Mouse (Mus musculus) heart, postnatal 36 days (tissue): Measurements from ENCODE around the gene Lce3e. TPM values are rescaled to one million over a fixed set of nuclear protein-coding genes. Genes with fewer than 3 reads are reported as not detected.

Experiments
- DNase-seq, 2 experiments: peaks; one replicate each; pipeline ENCODE4 v3.0.0; 2021 to 2022
- intact Hi-C: fragments of 180-260 bp; cut with DNase I; formaldehyde crosslinking; loops from one replicate; pipeline ENCODE4 v1.15.1; 2025
- total RNA-seq, 2 experiments: library from RNA; stranded (reverse); gene quantifications; 2 replicates each; pipeline ENCODE4 v1.2.3; 2021

The Lce3e gene
- total RNA-seq, result not detected

DNA sequence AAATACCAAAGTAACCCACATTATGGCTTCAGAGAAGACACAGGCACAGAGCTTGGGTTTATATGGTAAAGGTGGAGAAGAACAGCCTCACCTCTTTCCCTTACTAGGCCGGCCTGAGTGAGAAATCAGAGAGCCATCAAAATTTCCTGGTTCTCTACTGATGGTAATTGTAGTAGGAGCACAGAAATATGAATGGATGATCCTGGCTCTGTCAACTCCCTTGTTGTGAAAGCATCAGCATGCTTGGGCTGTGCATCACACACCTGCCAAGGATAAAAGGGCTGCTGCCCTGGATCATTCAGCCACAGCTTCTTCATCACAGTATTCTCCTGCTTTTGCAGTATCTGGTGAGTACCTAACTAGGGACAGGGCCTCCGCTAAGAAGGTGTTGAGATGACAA is at the start of gene Lce3e:
Gene Lce3e, plus strand, starts transcription at position 301 of the 400 bp plus-strand sequence.
- no peak for DNase-seq
- intact Hi-C loops, result no loop called here

DNA sequence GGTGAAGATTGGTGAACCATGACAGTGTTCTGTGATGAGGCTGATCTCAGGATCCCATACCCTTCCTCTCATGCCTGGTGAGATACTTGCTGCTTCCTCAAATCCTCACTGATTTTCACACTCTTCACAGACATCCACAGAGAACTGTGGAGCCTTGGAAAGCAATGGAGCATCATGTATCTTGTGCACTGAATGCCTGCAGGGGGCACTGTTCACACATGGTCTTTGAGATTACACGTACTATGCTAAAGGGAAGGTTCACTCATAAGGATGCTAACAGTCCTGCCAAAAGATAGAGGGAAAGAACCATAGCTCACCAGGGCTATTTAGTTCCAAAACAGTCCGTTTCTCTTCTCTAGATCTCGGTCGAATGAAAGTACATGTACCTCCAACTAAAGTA is 46.5 kb upstream of the Lce3e start:
- intact Hi-C loops, result no loop called here
- no peak for DNase-seq

DNA sequence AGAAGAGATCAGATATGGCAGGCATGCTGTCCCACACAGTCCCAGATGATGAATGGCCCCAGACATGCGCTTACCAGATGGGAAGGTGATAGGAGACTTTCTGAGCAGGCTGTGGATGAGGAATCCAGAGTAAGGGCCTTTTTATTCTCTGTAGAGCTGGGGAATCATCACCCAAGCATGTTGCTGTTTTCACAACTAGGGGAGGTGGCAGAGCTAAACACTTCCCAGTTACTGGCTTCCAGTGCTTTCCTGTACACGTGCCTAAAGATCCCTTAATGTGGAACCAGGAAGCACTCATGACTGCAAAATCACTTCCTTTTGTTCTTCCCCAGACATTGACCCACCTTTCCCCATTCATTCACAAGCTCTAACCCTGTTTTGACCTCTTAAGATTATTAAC is 40.7 kb upstream of the Lce3e start, which contains the start of gene Lce3a:
Gene Lce3a, minus strand, starts transcription at position 101 of the 400 bp plus-strand sequence.
- intact Hi-C loops, result no loop called here
- no peak for DNase-seq

DNA sequence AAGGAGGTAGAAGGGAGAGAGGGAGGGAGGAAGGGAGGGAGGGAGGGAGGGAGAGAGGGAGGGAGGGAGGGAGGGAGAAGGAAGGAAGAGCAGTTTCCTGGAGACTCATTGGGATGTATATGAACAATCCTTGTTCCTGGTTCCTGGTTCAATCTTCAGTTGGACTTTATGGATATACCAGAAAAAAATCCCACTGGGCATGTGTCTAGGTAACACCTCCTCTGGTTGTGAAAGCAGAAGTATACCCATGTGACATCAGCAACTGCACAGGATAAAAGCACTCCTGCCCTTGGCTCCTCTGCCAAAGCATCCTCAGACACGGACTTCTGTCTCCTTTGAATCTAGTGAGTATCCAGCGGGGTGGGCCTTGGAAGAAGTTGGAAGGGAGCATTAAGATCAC is 34.2 kb upstream of the Lce3e start, which contains the start of gene Lce3b:
Gene Lce3b, plus strand, starts transcription at position 301 of the 400 bp plus-strand sequence.
- no peak for DNase-seq
- intact Hi-C loops, result no loop called here

DNA sequence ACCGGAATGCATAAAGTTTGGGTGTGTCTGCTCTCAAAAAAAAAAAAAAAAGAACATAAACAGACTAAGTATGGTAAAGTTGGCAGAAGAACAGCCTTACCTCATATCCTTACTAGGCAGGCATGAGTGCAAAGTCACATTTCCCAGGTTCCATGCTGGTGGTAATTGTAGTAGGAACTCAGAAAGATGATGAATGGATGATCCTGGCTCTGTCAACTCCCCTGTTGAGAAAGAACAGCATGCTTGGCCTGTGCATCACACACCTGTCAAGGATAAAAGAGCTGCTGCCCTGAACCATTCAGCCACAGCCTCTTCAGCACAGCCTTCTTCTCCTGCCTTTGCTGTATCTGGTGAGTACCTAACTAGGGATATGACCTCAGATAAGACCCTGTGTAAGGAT is 22.7 kb upstream of the Lce3e start, which contains the start of gene Lce3c:
Gene Lce3c, plus strand, starts transcription at position 301 of the 400 bp plus-strand sequence.
- DNase-seq, result no peak
- intact Hi-C loops, result no loop called here

DNA sequence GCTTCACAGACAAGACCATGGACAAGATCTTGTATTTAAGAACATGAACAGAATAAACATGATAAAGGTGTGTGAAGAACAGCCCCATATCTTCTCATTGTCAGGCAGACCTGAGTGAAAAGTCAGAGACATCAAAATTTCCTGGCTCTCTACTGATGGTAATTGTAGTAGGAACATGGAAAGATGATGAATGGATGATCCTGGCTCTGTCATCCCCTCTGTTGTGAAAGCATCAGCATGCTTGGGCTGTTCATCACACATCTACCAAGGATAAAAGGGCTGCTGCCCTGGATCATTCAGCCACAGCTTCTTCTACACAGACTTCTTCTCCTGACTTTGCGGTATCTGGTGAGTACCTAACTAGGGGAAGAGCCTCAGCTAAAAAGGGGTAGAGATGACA is 9.8 kb upstream of the Lce3e start, which contains the start of gene Lce3d:
Gene Lce3d, plus strand, starts transcription at position 301 of the 400 bp plus-strand sequence.
- DNase-seq, result no peak
- intact Hi-C loops, result no loop called here

DNA sequence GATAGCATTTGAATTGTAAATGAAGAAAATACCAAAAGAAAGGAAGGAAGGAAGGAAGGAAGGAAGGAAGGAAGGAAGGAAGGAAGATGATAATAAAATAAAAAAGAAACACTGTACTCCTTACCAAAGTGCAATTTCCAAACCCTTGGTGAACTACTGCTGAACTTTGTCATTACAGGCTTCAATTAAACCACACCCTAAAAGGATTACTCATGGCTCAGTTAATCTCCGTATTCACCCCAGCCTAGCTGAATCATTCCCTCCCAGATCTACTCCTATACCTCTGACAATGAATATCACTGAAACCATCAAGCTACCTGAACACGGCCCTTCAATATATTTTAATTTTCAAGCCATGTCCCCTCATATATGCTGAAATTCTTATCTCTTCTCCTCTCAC is 11.6 kb downstream of the Lce3e start:
- DNase-seq, result no peak
- intact Hi-C loops, result no loop called here

DNA sequence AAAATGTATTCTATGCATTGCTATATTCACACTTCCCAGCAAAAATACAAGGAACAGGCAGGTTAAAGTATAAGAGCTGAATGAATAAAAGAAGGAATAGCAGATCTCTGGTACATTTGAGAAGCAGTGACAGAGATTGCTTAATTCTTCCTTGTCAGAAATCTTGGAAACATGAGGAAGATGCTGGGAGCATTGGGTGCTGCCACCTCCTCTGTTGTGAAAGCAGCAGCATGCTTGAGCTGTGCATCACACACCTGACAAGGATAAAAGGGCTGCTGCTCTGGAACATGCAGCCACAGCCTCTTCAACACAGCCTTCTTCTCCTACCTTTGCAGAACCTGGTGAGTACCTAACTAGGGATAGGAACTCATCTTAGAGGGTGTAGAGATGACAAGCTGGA is 25.1 kb downstream of the Lce3e start, which contains the start of gene Lce3f:
Gene Lce3f, plus strand, starts transcription at position 301 of the 400 bp plus-strand sequence.
- no peak for DNase-seq
- intact Hi-C loops, result no loop called here

DNA sequence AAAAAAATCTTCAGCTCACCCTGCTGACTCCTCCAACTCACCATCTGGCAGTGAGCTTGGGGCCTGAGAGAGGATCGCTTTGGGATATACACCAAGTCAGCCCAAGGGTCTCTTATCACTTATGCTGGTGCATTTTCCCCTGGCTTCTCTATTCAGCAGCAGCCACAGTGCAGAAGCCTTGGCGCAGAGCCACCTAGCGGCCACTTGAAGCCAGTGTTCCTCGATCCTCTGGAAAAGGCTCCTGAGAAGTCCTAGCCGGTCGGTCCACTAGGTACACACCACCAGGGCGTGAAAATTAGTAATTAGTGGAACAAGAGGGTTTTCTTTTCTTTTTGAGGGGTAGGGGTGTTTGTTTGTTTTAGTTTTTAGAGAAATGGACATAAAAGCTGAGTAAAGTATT is 31.8 kb downstream of the Lce3e start:
- intact Hi-C loops, result loop anchor here (2.0 kb wide), 1 partner anchor 848 kb away; no protein-coding TSS in a partner anchor

DNA sequence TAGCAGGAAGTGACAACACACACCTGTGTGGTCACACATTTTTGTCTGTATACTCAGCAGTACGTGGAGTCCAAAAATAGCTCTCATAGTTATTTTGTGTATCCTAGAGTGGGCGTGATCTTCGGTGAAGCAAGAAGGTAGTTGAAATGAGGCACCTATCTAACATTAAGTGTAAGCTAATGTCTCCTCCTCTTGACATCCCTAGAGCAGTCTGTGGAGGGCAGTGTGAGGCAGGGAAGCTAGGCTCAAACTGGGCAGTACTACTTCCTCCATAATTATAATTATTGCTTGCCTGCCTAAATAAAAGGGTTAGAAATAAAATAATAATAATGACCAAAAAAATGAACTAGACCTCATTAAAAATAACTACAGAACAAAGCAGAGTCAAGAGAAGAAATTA is 33.8 kb downstream of the Lce3e start:
- DNase-seq, result no peak
- intact Hi-C loops, result no loop called here

More for the DNA sequence above, 31.8 kb downstream of the Lce3e start:
- DNase-seq, result peak; percentile 11 to 57

DNA sequence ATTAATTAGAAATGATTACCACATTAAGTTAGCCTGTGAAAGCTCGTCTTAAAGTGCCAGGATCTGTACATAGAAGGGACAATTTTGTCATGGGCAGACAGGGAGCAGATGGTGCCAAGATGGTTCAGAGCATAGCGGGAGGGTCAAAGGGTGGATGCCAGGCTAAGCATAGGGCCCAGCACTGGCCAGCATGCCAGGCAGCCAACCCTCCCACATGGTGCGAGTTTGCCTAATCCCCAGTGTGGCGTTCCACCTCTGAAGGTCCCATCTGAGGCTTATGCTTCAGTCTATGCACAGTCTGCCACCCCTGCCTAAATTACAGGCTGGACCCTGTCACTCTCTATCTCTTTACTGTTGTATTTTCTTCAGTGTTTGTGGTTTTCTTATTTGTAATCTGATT is 36.0 kb downstream of the Lce3e start:
- DNase-seq, result no peak
- intact Hi-C loops, result no loop called here

DNA sequence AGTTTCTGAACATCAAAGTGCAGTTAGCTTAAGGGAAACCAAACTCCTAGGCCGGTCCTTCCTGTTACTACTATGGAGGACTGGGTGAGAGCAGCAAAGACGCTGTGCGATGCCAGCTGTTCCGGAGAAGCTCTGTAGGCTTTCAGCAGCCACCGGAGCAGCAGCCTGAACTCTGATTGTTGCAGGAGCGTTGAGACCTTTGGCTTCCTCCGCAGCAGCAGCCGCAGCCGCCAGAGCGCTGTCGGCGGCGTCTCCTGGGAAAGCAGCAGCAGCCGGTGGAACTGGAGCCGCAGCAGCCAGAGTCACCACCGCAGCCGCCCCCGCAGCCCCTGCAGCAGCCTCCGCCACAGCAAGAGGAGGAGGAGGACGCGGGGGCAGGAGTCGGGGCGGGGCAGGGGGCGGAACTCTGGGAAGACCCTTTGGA is 47.5 kb downstream of the Lce3e start:
- peak in 1 of 2 experiments; percentile 4 for DNase-seq
- intact Hi-C loops, result no loop called here

DNA sequence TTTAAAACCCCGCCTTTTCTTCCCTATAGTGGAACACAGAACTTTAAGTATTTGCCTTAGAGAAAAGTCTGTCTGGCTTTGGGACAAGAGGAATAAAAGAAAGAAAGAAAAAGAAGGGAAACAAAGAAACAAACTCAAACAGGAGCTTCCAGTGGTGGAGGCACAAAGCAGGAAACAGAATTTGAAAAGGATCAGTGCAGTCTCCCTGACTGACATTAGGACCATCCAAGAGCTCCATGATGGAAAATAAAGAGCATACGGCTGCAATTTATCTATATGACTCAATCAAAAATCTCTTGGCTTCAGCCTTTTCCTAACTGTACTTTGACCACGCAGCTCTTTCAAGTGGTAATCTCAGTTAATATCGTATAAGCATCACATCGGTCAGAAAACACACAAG is 48.0 kb downstream of the Lce3e start:
- intact Hi-C loops, result no loop called here

DNA sequence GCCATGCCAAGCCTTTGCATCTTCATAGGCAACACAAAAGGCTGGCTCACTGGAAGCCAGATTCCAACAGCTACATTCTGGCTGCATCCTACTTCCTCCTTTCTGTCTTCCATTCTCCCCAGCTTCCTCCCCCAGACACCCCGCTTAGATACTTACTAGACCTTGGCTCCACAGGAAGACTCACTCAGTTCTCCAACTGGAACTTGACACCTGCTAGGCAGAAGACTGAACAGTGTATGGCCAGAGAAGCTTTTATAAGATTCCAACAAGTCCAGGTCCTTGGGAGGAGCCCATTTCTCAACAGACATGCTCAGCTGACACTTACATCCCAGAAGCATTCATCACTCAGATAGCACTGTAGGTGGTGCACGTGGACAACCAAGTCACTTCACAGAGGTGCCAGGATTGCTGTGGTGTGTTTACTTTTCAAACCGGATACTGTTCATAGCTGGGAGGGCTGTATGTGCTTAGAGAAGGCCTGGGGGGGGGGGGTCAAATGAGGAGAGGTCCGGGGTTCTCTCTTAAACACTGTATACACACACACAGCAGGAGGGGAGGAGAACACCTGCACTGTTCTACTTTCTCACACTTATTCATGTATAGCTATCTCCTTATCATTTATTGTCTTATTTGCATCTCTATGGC is 48.7 kb downstream of the Lce3e start, which contains the start of gene Crct1:
Gene Crct1, minus strand, starts transcription at position 228 of the 645 bp plus-strand sequence.
- intact Hi-C loops, result no loop called here
- DNase-seq, result no peak

More for the DNA sequence above, 48.0 kb downstream of the Lce3e start:
- DNase-seq, result no peak

Other genes with a start within 250 kb of the Lce3e start
- not detected for gene Lce1f, start 246.7 kb upstream of the Lce3e start, total RNA-seq
- not detected for gene Gm38119, start 228.0 kb upstream of the Lce3e start, total RNA-seq
- gene Lce1g, start 214.7 kb upstream of the Lce3e start, total RNA-seq, result not detected
- not detected for gene Lce1h, start 202.0 kb upstream of the Lce3e start, total RNA-seq
- not detected for gene Lce1i, start 188.2 kb upstream of the Lce3e start, total RNA-seq
- not detected for gene Lce1j, start 176.5 kb upstream of the Lce3e start, total RNA-seq
- not detected for gene Lce1k, start 159.2 kb upstream of the Lce3e start, total RNA-seq
- not detected for gene Kprp, start 139.8 kb upstream of the Lce3e start, total RNA-seq
- not detected for gene Lce1l, start 115.8 kb upstream of the Lce3e start, total RNA-seq
- not detected for gene 2310050C09Rik, start 96.8 kb upstream of the Lce3e start, total RNA-seq
- gene Lce3a, start 40.8 kb upstream of the Lce3e start, total RNA-seq, result not detected
- not detected for gene Lce3b, start 34.1 kb upstream of the Lce3e start, total RNA-seq
- gene Lce3c, start 22.6 kb upstream of the Lce3e start, total RNA-seq, result not detected
- not detected for gene Lce3d, start 9.7 kb upstream of the Lce3e start, total RNA-seq
- not detected for gene Lce3f, start 25.2 kb downstream of the Lce3e start, total RNA-seq
- gene Crct1, start 48.6 kb downstream of the Lce3e start, total RNA-seq, result not detected
- gene Lce1m, start 52.0 kb downstream of the Lce3e start, total RNA-seq, result not detected
- not detected for gene Gm4858, start 101.8 kb downstream of the Lce3e start, total RNA-seq
- not detected for gene Crnn, start 177.7 kb downstream of the Lce3e start, total RNA-seq
- not detected for gene Flg2, start 230.2 kb downstream of the Lce3e start, total RNA-seq